Mouse (Mus musculus): ENCODE results near the gene Myt1l. TPM values are rescaled to one million over a fixed set of nuclear protein-coding genes. Genes with fewer than 3 reads are reported as not detected.

Gene Myt1l
- polyA plus RNA-seq, 1 experiment from 2014 or later = 0.03 TPM

DNA sequence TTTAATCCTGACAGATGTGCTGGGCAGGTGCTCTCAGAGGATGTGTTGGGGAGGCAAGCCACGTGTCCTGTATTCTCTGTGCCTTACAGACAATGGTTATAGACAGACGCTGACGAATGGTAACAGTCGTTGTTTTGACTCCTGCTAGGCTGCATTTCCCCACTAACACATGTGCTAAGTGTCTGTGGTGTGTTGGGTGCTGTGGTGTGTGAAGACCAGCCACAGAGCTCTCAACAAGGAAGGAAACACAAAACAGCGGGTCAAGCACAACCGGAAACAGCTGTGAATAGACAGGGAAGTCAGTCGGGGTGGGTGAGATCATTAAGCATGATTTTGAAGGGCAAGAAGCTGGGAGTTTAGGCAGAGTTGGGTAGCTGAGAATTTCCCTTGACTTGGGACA, 41.1 kb downstream of the Myt1l start:
- POLR2A ChIA-PET = no interaction called here
- in situ Hi-C loops (cut with MboI; ENCODE audit: low pct_unique_long_range_greater_than_20kb) = no loop called here
- no peak for DNase-seq (ENCODE audit: low read depth, low spot score)
- CTCF ChIA-PET = interaction anchor here (1.1 kb wide), 1 partner anchor 38 kb away, joined by 3 read pairs; no protein-coding TSS in a partner anchor
- no peak for ATAC-seq
- H3K27me3 ChIP-seq = no peaks in the 10 kb centered on the region
- no peak for TF ChIP-seq CTCF (IDR thresholded peaks at IDR 0.05)

DNA sequence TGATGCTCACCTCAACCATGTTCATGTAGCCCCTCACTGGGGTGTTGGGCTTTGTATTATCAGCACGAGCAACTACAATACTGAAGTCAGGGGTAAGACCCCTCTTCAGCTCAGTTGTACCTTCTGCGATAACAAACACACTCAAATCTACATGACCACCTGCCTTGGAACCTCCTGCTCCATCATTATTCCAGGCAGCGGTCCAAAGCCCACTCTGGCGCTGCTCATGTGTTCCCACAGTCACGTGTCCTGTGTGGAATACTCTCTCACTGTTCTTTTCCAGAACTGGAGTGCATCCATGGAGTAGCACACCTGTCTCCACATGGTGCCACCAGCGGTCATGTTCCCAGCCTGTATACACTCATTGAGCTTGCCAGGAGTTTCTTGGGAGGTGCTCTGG, 42.2 kb downstream of the Myt1l start:
- ATAC-seq = no peak
- in situ Hi-C loops (cut with MboI; ENCODE audit: low pct_unique_long_range_greater_than_20kb) = no loop called here
- POLR2A ChIA-PET = no interaction called here

DNA sequence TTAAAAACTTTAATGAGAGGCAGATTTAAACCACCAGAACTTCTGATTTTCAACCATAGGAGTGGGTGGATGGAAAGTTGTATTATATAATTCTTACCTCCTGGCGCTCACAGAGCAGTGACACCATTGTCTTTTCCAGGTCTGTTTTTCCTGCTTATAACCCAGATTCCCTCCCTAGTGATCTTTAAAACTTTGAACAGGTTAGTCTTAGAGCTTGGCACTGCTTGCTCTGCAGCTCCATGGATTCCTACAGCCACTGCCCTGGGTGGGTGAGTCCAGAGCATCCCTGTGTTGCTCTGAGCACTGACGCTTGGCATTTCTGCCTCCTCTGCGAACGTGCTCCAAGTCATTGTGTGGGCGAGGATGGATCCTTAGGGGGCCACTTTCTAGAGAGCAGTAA, 43.4 kb downstream of the Myt1l start:
- no peak for DNase-seq (ENCODE audit: low read depth, low spot score)
- no peaks in the 10 kb centered on the region for H3K27me3 ChIP-seq
- in situ Hi-C loops (cut with MboI; ENCODE audit: low pct_unique_long_range_greater_than_20kb) = no loop called here
- no peak for TF ChIP-seq CTCF (IDR thresholded peaks at IDR 0.05)
- ATAC-seq = no peak
- ChIA-PET CTCF (no interaction called here), POLR2A (no interaction called here)

More for the DNA sequence above, 42.2 kb downstream of the Myt1l start:
- no peak for DNase-seq (ENCODE audit: low read depth, low spot score)
- TF ChIP-seq CTCF (IDR thresholded peaks at IDR 0.05) = no peak
- CTCF ChIA-PET = no interaction called here
- no peaks in the 10 kb centered on the region for H3K27me3 ChIP-seq

DNA sequence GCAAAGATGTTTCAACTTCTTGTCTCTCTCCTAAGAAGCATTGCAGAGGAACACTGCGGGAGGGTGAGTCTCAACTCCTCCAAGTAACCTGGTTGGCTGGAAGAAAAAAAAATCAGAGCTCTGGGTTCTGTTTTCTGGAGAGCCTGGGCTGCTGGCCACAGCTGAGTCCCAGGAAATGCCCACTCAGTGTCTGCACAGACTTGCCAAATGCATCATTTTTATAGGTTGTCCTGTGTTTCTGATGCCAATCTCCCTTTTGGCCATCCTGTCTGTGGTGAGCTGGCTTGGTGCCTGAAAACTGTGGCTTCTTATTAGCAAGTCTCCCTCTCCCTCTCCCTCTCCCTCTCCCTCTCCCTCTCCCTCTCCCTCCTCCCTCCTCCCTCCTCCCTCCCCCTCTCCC, 65.6 kb downstream of the Myt1l start:
- in situ Hi-C loops (cut with MboI; ENCODE audit: low pct_unique_long_range_greater_than_20kb) = no loop called here
- POLR2A ChIA-PET = no interaction called here
- no peak for ATAC-seq
- H3K27me3 ChIP-seq = no peaks in the 10 kb centered on the region
- CTCF ChIA-PET = no interaction called here
- DNase-seq (ENCODE audit: low read depth, low spot score) = no peak
- TF ChIP-seq CTCF (IDR thresholded peaks at IDR 0.05) = no peak

DNA sequence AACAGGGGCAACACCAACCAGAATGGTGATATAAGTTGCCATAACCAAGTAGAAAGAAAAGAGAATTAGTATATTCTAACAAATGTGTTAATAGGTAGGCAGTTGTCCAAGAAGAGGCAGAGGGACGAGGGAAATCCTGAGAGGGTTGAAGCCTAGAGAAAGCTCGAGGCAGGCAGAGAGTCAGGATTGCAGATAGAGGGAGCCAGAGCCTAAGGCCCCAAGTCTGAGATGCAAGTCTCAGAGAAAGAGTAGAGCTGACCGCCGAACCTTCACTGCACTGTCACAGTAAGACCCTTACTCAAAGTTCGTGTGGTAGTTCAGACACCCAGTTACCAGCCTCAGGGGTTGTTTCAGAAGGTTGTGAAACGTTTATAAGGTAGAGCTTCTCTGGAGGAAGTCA, 71.7 kb downstream of the Myt1l start:
- no peak for DNase-seq (ENCODE audit: low read depth, low spot score)
- no peaks in the 10 kb centered on the region for H3K27me3 ChIP-seq
- no peak for ATAC-seq
- in situ Hi-C loops (cut with MboI; ENCODE audit: low pct_unique_long_range_greater_than_20kb) = no loop called here
- CTCF ChIA-PET = no interaction called here
- POLR2A ChIA-PET = no interaction called here
- no peak for TF ChIP-seq CTCF (IDR thresholded peaks at IDR 0.05)

DNA sequence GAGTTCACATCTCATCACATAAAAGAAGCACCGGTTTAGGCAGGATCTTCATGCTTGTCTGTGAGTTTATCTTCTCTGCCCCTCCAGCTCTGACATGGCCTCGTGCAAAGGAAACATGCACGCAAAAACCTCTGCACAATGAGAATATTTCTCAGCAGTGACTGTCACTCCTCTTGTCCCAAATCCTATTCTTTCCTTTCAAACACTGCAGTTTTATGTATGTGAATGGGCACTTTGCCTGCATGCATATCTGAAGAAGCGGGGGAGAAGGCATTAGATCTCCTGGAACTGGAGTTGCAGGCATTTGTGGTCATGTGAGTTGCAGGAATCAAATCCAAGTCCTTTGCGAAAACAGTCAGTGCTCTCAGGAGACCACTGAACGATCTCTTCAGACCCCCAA, 73.0 kb downstream of the Myt1l start:
- H3K27me3 ChIP-seq = no peaks in the 10 kb centered on the region
- CTCF ChIA-PET = no interaction called here
- POLR2A ChIA-PET = no interaction called here
- in situ Hi-C loops (cut with MboI; ENCODE audit: low pct_unique_long_range_greater_than_20kb) = no loop called here
- no peak for ATAC-seq
- TF ChIP-seq CTCF (IDR thresholded peaks at IDR 0.05) = no peak
- DNase-seq (ENCODE audit: low read depth, low spot score) = no peak

DNA sequence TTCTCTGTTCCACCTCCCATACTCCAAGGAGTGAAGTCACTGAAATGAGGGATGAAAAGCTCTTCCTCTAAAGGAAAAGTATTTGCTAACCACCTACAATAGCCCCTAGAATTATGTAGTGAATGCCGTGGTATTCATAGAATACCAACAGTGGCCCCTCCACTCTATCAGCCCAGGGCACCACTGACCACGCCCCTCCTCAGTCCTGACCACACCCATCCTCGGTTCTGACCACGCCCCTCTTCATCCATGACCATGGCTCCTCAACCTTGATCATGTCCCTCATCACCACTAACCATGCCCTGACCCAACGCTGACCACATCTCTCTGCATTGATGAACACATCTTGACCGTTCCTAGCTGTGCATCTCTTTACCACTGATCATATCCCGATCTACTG, 76.5 kb downstream of the Myt1l start:
- TF ChIP-seq CTCF (IDR thresholded peaks at IDR 0.05) = no peak

DNA sequence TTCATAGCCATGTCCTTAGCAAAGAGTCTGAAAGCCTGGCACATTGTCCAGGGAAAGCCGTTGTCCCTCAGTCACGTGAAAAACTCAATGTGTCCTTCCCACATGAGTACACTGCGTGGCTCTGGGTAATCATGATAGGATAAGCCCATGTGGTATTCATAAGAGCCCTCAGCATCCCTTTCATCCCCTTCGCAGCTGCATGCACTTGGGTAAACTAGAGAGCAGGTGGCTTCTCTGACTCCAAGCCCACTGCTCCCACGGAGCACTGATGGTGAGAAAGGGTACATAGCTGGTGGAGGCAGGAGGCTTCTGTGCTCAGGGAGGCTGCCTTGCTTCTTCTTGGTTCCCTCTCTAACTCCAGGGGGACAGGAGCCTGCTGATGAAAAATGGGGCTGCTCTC, 76.9 kb downstream of the Myt1l start:
- ChIA-PET CTCF (no interaction called here), POLR2A (no interaction called here)
- no peak for TF ChIP-seq CTCF (IDR thresholded peaks at IDR 0.05)
- ATAC-seq (no peak), DNase-seq (ENCODE audit: low read depth, low spot score) (no peak)
- in situ Hi-C loops (cut with MboI; ENCODE audit: low pct_unique_long_range_greater_than_20kb) = no loop called here
- H3K27me3 ChIP-seq = no peaks in the 10 kb centered on the region

More for the DNA sequence above, 76.5 kb downstream of the Myt1l start:
- H3K27me3 ChIP-seq = no peaks in the 10 kb centered on the region
- POLR2A ChIA-PET = no interaction called here
- DNase-seq (ENCODE audit: low read depth, low spot score) (no peak), ATAC-seq (no peak)
- CTCF ChIA-PET = no interaction called here
- in situ Hi-C loops (cut with MboI; ENCODE audit: low pct_unique_long_range_greater_than_20kb) = no loop called here

DNA sequence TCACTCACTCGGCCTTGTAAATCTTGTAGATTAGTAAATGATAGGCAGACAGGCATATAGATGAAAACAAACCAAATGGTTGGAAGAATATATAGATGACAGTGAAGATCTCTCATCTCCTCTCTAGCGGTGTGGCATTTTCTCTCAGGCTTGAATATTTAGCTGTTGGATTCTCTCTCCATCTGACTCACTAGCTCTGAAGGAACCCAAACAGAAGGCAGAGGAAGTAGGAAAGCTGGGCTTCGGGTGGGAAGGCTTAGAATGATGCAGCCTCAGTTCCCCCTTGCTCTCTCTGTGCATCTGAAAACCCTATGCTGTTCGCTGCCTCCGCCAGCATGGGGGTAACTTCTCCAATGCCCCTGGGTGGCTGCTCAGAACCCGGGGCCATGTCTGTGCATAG, 78.0 kb downstream of the Myt1l start:
- TF ChIP-seq CTCF (IDR thresholded peaks at IDR 0.05) = no peak
- in situ Hi-C loops (cut with MboI; ENCODE audit: low pct_unique_long_range_greater_than_20kb) = no loop called here
- no peaks in the 10 kb centered on the region for H3K27me3 ChIP-seq
- ChIA-PET CTCF (no interaction called here), POLR2A (no interaction called here)
- ATAC-seq (no peak), DNase-seq (ENCODE audit: low read depth, low spot score) (no peak)

DNA sequence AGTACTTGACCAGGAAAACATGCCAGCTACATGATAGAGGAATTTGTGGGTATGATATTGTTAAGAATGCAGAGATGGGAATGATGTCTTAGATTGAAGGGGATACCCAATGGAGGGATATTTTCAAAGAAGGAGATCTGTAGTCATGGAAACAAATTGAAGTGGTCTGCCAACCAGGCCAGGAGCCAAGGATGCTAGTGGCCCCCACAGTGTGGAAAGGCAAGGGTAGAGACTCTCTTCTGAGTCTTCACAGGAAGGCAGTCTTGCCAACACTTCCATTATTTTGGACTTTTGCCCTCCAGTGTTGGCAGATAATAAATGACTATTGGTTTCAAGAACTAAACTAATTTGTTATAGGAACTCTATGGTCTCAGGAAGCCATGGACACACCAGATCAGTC, 89.6 kb downstream of the Myt1l start:
- CTCF ChIA-PET = no interaction called here
- H3K27me3 ChIP-seq = peaks cover 4% of the 10 kb centered on the region
- ATAC-seq (no peak), DNase-seq (ENCODE audit: low read depth, low spot score) (no peak)
- POLR2A ChIA-PET = no interaction called here
- no peak for TF ChIP-seq CTCF (IDR thresholded peaks at IDR 0.05)
- in situ Hi-C loops (cut with MboI; ENCODE audit: low pct_unique_long_range_greater_than_20kb) = no loop called here

DNA sequence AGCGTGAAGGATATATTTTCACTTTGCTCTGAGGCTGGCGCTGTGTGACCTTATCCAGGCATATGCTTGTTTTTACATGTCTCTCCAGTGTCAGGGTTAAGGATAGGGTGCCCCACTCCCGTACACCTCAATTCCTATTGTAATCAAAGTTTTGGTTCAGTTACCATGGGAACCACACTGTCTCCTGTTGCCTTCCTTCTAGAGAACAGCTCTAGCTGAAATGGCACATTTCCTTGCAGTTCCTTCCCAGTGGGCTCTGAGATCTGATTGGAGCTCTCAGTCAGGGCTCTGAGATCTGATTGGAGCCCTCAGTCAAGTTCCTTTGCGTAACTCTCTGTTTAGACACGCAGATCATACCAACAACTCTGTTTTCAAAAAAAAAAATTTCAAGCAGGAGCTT, 93.3 kb downstream of the Myt1l start:
- in situ Hi-C loops (cut with MboI; ENCODE audit: low pct_unique_long_range_greater_than_20kb) = no loop called here
- no peak for ATAC-seq
- DNase-seq (ENCODE audit: low read depth, low spot score) = no peak
- ChIA-PET POLR2A (no interaction called here), CTCF (no interaction called here)
- no peak for TF ChIP-seq CTCF (IDR thresholded peaks at IDR 0.05)
- peaks cover 4% of the 10 kb centered on the region for H3K27me3 ChIP-seq

DNA sequence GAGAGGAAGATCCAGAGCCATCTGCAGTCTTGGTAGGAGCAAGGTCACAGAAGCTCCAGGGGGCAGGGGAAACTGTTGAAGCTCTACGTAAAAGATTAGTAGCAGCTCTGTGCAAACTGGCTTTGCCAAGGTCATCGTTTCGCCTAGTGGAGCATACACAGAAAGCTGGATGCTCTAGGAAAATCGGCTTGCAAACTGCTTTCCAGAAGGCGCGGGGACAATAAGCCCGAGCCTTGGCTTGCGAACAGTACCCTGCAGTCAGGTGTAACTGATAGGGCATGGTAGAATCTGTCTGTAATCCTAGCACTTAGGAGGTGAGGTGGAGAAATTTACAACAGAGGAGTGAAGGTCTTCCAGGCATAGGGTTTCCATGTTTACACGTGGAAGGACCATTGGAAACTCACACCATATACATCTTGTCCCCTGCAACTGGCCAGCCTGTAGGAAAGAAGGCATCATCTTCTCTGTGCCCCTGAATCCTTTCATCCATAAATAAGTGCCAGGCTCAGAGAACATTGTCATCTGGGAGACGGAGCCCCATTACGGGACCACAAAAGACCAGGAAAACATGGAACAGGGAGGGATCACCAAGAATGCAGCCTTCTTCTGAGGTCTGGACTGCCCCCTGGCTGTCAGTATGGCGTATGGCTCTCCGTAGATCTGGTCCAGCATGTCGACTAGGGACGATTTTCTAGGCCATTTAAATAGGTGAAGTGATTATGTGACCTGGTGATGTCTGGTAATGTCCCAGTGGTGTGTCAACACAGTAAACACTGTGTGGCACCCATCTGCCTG, 100.0 kb downstream of the Myt1l start:
- ChIA-PET CTCF (no interaction called here), POLR2A (no interaction called here)
- no peak for ATAC-seq
- H3K27me3 ChIP-seq = peaks cover 8% of the 10 kb centered on the region
- DNase-seq (ENCODE audit: low read depth, low spot score) = no peak
- peak; percentile 54 for TF ChIP-seq CTCF (IDR thresholded peaks at IDR 0.05)
- in situ Hi-C loops (cut with MboI; ENCODE audit: low pct_unique_long_range_greater_than_20kb) = no loop called here
